Mouse (Mus musculus) hindbrain, embryonic 14.5 days (tissue): ENCODE measurements around the gene Slc50a1. TPM values are rescaled to one million over a fixed set of nuclear protein-coding genes. Genes with fewer than 3 reads are reported as not detected.

Experiments used
- ATAC-seq: fragments of 200-750 bp; cut with Nextera tagmentation; 2 replicates; pipeline ENCODE4 v1.8.0; 2017; ENCODE audit warnings: moderate number of reproducible peaks, mild to moderate bottlenecking, moderate TSS enrichment, moderate library complexity; ENCODE audit not compliant: low FRiP score
- DNase-seq: peaks from one replicate; pipeline ENCODE4 v3.0.0-alpha.2; 2015; ENCODE audit warnings: low spot score
- H3K27ac ChIP-seq: fragments of 300-500 bp; sonication (generic); 2 replicates; pipeline ENCODE4 v1.5.1; 2014; ENCODE audit warnings: mild to moderate bottlenecking, moderate library complexity
- H3K27me3 ChIP-seq: fragments of 300-500 bp; sonication (generic); 2 replicates; pipeline ENCODE4 v1.6.1; 2014; ENCODE audit warnings: mild to moderate bottlenecking, low read length, mixed read lengths; ENCODE audit not compliant: control insufficient read depth, insufficient read depth
- H3K36me3 ChIP-seq: fragments of 300-500 bp; sonication (generic); replicated peaks from 2 replicates; pipeline ENCODE4 v1.6.1; 2014; ENCODE audit not compliant: control insufficient read depth, insufficient read depth
- H3K4me1 ChIP-seq: fragments of 300-500 bp; sonication (generic); replicated peaks from 2 replicates; pipeline ENCODE4 v1.6.1; 2014; ENCODE audit warnings: antibody characterized with exemption, low read length, mixed read lengths; ENCODE audit not compliant: control insufficient read depth, insufficient read depth
- H3K4me2 ChIP-seq: fragments of 300-500 bp; sonication (generic); replicated peaks from 2 replicates; pipeline ENCODE4 v1.6.1; 2014; ENCODE audit warnings: mild to moderate bottlenecking, moderate library complexity
- H3K4me3 ChIP-seq: fragments of 300-500 bp; sonication (generic); replicated peaks from 2 replicates; pipeline ENCODE4 v1.5.1; 2014; ENCODE audit warnings: mild to moderate bottlenecking, low read length
- H3K9ac ChIP-seq: fragments of 300-500 bp; sonication (generic); 2 replicates; pipeline ENCODE4 v1.6.1; 2014
- H3K9me3 ChIP-seq: fragments of 300-500 bp; sonication (generic); 2 replicates; pipeline ENCODE4 v1.6.1; 2016; ENCODE audit warnings: low read length; ENCODE audit not compliant: control insufficient read depth
- WGBS: fragments of 180-500 bp; shearing (Covaris S2); extraction: QIAGEN DNeasy Blood & Tissue Kit; methylation state at CpG from one replicate; pipeline ENCODE4 v1.1.7; 2014; 5-methylcytosine and 5-hydroxymethylcytosine counted together
- polyA plus RNA-seq: library from polyadenylated mRNA; unstranded; fragments of >200 nt; fragmentation: Nextera tagmentation; extraction: Ambion mirVana; gene quantifications from 2 replicates; pipeline ENCODE4 v1.2.1, GENCODE M21; 2014

The Slc50a1 gene
- polyA plus RNA-seq, 1 experiment from 2014 or later = 38.8 TPM

DNA sequence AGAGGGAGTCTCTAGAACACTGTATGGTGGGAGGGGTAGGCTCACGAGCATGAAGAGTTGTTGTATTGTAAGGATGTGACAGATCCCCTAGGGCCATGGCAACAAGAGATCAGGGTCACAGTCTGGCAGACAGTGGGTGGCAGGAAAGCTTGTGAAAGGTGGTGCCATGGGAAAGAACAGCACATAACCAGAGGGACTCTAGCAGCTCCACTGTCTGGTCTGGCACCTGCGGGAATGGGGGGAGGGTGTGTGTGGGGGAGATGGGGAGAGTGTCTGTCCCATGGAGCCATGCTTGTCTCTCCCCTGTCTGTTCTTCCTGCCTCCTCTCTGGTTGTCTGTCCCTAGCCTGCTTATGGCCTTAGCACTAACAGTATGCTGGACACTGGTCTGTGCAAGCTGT, 15.2 kb upstream of the Slc50a1 start:
- WGBS = 37% methylated on average over 2 of the region's 2 CpGs
- H3K9me3 ChIP-seq = no peaks in the 10 kb centered on the region
- H3K9ac ChIP-seq = no peak overlapping the region
- H3K36me3 ChIP-seq = no peaks in the 10 kb centered on the region
- H3K4me1 ChIP-seq = peaks cover 11% of the 10 kb centered on the region; the same call in 1 of the 2 replicates
- DNase-seq (no peak), ATAC-seq (no peak)
- no peak overlapping the region for H3K27ac ChIP-seq
- H3K27me3 ChIP-seq = peaks cover 15% of the 10 kb centered on the region
- H3K4me2 ChIP-seq = no peak overlapping the region
- H3K4me3 ChIP-seq = no peak overlapping the region

- DNase-seq (no peak), ATAC-seq (no peak)
- no peaks in the 10 kb centered on the region for H3K9me3 ChIP-seq
- peaks cover 23% of the 10 kb centered on the region for H3K4me1 ChIP-seq
- H3K27ac ChIP-seq = no peak overlapping the region
- H3K27me3 ChIP-seq = peaks cover 17% of the 10 kb centered on the region
- H3K4me2 ChIP-seq = no peak overlapping the region
- no peak overlapping the region for H3K9ac ChIP-seq
- H3K36me3 ChIP-seq = no peaks in the 10 kb centered on the region
- 95% methylated on average over 3 of the region's 3 CpGs for WGBS
- no peak overlapping the region for H3K4me3 ChIP-seq
Measured at GRCm38 (mm10) chr3:89284261-89284660, 13.9 kb upstream of the Slc50a1 start.

- Histone ChIP-seq H3K4me1 (peaks cover 28% of the 10 kb centered on the region), H3K4me3 (no peak overlapping the region), H3K27ac (no peak overlapping the region), H3K4me2 (no peak overlapping the region; the same call in 1 of the 2 replicates), H3K9me3 (no peaks in the 10 kb centered on the region), H3K27me3 (peaks cover 29% of the 10 kb centered on the region), H3K36me3 (no peaks in the 10 kb centered on the region), H3K9ac (no peak overlapping the region)
- WGBS = 19% methylated on average over 4 of the region's 4 CpGs
- ATAC-seq (no peak), DNase-seq (no peak)
Measured at GRCm38 (mm10) chr3:89282291-89282643, 11.9 kb upstream of the Slc50a1 start.

- Histone ChIP-seq H3K36me3 (no peaks in the 10 kb centered on the region), H3K4me3 (peak overlapping the region; percentile 46), H3K27me3 (peaks cover 29% of the 10 kb centered on the region), H3K9me3 (no peaks in the 10 kb centered on the region), H3K27ac (no peak overlapping the region), H3K4me1 (peaks cover 28% of the 10 kb centered on the region), H3K4me2 (peak overlapping the region; percentile 95), H3K9ac (peak overlapping the region; percentile 61)
- no peak for ATAC-seq
- WGBS = 11% methylated on average over 20 of the region's 20 CpGs
- DNase-seq = peak; percentile 89
Measured at GRCm38 (mm10) chr3:89281579-89282290, 11.4 kb upstream of the Slc50a1 start.

DNA sequence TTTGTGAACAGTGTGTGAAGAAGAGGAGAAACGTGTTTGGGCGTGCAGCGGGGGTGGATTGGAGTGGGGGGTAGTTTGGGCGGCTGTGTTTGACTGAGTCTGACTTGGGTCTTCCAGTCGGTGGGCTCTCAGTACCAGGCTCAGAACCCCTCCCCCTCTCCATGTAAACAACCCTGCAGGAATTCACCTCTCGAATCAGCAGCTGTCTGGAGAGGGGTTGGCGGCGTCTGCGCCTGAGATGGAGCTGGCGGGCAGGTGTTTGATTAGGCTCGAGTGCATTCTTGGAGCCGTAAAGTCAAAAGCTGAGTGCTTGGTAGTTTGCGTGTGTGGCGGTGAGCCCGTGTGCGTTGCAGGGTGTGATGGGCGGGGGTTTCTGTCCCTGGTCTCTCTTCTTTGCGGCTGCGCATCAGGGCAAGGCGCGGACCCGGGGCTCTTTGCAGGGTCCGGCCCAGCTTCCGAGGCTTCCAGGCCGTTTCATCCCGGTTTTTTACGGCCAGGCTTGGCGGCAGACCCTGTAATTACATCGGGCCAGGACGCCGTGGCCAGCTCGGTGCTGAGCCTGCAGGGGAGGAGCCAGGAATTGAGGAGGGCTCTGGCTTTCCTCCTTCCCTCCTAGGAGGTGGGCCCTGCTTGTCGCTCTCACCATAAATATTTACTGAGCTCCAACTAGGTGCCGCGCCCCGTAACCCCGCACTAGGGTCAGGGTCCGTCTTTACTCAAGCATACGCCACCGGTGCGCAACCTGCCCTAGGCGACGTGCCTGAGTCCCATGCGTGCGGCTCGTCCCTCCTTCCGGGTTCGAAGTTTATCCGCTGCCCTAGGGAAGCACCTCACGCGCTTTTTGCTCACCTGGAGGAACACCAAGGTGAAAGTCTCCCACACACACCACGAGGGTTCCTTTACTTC, 10.5 kb upstream of the Slc50a1 start, which contains the start of gene Efna1:
TSS of gene Efna1 (minus strand) at position 537 of the 906 bp plus-strand sequence.
- DNase-seq (peak; percentile 44), ATAC-seq (peak; percentile 25; the same call in 1 of the 2 replicates)
- no peaks in the 10 kb centered on the region for H3K9me3 ChIP-seq
- H3K27me3 ChIP-seq = peaks cover 29% of the 10 kb centered on the region
- H3K9ac ChIP-seq = peak within 1 kb of the TSS; percentile 61
- no peaks in the 10 kb centered on the region for H3K36me3 ChIP-seq
- WGBS = under 1% methylated on average over 52 of the region's 52 CpGs
- H3K4me3 ChIP-seq = peak within 1 kb of the TSS; percentile 46
- no peak within 1 kb of the TSS; the same call in 1 of the 2 replicates for H3K27ac ChIP-seq
- peaks cover 28% of the 10 kb centered on the region for H3K4me1 ChIP-seq
- peak within 1 kb of the TSS; percentile 95 for H3K4me2 ChIP-seq

GRCm38 (mm10) chr3:89280050-89280605, 9.8 kb upstream of the Slc50a1 start:
- Histone ChIP-seq H3K27me3 (peaks cover 29% of the 10 kb centered on the region), H3K4me3 (peak overlapping the region; percentile 46), H3K9ac (peak overlapping the region; percentile 61), H3K27ac (no peak overlapping the region), H3K4me1 (peaks cover 28% of the 10 kb centered on the region), H3K36me3 (no peaks in the 10 kb centered on the region), H3K4me2 (peak overlapping the region; percentile 95), H3K9me3 (no peaks in the 10 kb centered on the region)
- ATAC-seq (peak; percentile 21; the same call in 1 of the 2 replicates), DNase-seq (peak; percentile 29)
- under 1% methylated on average over 28 of the region's 29 CpGs for WGBS

DNA sequence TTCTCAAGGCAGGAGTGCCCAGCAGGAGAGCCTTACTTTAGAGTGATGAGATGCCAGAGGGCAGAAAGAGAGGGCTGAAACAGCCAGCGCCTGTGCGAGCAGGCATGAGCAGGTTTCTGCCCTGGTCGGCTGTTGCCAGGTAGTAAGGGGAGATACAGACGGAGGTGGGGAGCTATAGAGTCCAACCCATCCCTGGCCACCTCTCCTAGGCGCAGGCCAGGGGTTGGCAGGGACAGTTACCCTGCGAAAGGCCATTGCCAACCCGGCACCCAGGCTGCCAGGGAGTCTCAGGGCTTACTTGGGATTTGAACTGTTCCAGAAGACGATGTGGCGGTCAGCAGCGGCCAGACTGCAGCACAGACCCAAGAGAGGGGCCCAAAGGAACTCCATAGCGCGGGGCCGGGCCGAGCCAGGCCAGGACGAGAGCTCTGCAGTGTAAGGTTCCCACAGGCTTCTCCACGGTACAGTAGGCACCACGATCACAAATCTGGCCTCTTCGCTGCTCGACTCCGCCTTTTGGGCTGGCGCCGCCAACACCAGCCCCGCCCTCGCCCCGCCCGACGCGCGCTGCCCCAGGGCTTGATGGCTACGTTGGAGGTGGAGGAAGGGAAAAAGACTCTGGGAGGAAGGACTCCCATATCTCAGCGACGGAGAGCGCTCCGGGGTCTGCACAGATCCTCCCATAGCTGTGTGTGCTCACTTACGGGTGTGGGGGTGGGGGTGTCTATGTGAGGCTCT, 9.0 kb upstream of the Slc50a1 start:
- peaks cover 29% of the 10 kb centered on the region for H3K27me3 ChIP-seq
- peaks cover 28% of the 10 kb centered on the region for H3K4me1 ChIP-seq
- ATAC-seq = peak; percentile 66
- H3K36me3 ChIP-seq = no peaks in the 10 kb centered on the region
- peak overlapping the region; percentile 45; the same call in 1 of the 2 replicates for H3K27ac ChIP-seq
- peak overlapping the region; percentile 46 for H3K4me3 ChIP-seq
- H3K9ac ChIP-seq = peak overlapping the region; percentile 61
- no peaks in the 10 kb centered on the region for H3K9me3 ChIP-seq
- 3% methylated on average over 34 of the region's 35 CpGs for WGBS
- peak overlapping the region; percentile 95 for H3K4me2 ChIP-seq
- DNase-seq = peak; percentile 67

DNA sequence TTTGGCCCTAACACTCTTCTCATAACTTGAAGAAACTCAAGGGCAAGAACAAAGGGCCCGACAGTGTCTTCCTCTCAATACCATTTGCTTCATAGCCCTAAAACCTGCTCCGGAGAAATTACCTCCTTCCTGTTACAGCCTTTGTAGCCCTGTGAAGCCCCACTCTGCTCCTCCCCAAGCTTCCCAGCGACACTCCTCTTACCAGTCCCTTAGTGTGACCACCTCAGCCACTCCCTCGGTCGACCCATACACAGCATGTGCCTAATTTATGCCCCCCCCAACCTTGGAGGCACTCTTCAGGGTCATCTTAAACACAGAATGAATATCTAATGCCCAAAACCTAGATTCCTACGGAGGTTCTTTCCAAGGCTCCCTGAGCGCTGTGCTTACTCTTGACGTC, 8.3 kb upstream of the Slc50a1 start:
- Histone ChIP-seq H3K27me3 (peaks cover 29% of the 10 kb centered on the region), H3K36me3 (no peaks in the 10 kb centered on the region), H3K4me1 (peaks cover 28% of the 10 kb centered on the region), H3K4me3 (peak overlapping the region; percentile 46), H3K4me2 (peak overlapping the region; percentile 95), H3K27ac (no peak overlapping the region), H3K9ac (peak overlapping the region; percentile 61; the same call in 1 of the 2 replicates), H3K9me3 (no peaks in the 10 kb centered on the region)
- 22% methylated on average over 8 of the region's 8 CpGs for WGBS
- ATAC-seq (no peak), DNase-seq (no peak)
